Mouse (Mus musculus) midbrain, embryonic 15.5 days (tissue): ENCODE measurements around the gene Slc5a2. TPM values are rescaled to one million over a fixed set of nuclear protein-coding genes. Genes with fewer than 3 reads are reported as not detected.

Experiments
- ATAC-seq: fragments of 200-750 bp; cut with Nextera tagmentation; replicated peaks from 2 replicates; pipeline ENCODE4 v1.8.0; 2017; ENCODE audit warnings: moderate TSS enrichment
- H3K27ac ChIP-seq: fragments of 300-500 bp; sonication (generic); 2 replicates; pipeline ENCODE4 v1.5.1; 2015; ENCODE audit warnings: mild to moderate bottlenecking, inconsistent platforms
- H3K27me3 ChIP-seq: fragments of 300-500 bp; sonication (generic); replicated peaks from 2 replicates; pipeline ENCODE4 v1.6.1; 2015; ENCODE audit warnings: inconsistent platforms
- H3K36me3 ChIP-seq: fragments of 300-500 bp; sonication (generic); replicated peaks from 2 replicates; pipeline ENCODE4 v1.6.1; 2015; ENCODE audit warnings: inconsistent platforms
- H3K4me1 ChIP-seq: fragments of 300-500 bp; sonication (generic); 2 replicates; pipeline ENCODE4 v1.6.1; 2015; ENCODE audit warnings: inconsistent platforms
- H3K4me2 ChIP-seq: fragments of 300-500 bp; sonication (generic); 2 replicates; pipeline ENCODE4 v1.6.1; 2015; ENCODE audit warnings: inconsistent platforms, mild to moderate bottlenecking, moderate library complexity
- H3K4me3 ChIP-seq: fragments of 300-500 bp; sonication (generic); 2 replicates; pipeline ENCODE4 v1.5.1; 2015; ENCODE audit warnings: mild to moderate bottlenecking, inconsistent platforms
- H3K9ac ChIP-seq: fragments of 300-500 bp; sonication (generic); 2 replicates; pipeline ENCODE4 v1.6.1; 2015; ENCODE audit warnings: mild to moderate bottlenecking, inconsistent platforms
- H3K9me3 ChIP-seq: fragments of 300-500 bp; sonication (generic); 2 replicates; pipeline ENCODE4 v1.6.1; 2016; ENCODE audit warnings: inconsistent platforms
- WGBS: fragments of 180-500 bp; shearing (Covaris S2); methylation state at CpG from one replicate; pipeline ENCODE4 v1.1.7; 2015; ENCODE audit warnings: mixed read lengths; 5-methylcytosine and 5-hydroxymethylcytosine counted together
- polyA plus RNA-seq: library from polyadenylated mRNA; unstranded; fragments of >200 nt; fragmentation: Nextera tagmentation; extraction: Ambion mirVana; gene quantifications from 2 replicates; pipeline ENCODE4 v1.2.1, GENCODE M21; 2015

Gene Slc5a2
- polyA plus RNA-seq, 1 experiment from 2014 or later: 0.12 TPM

DNA sequence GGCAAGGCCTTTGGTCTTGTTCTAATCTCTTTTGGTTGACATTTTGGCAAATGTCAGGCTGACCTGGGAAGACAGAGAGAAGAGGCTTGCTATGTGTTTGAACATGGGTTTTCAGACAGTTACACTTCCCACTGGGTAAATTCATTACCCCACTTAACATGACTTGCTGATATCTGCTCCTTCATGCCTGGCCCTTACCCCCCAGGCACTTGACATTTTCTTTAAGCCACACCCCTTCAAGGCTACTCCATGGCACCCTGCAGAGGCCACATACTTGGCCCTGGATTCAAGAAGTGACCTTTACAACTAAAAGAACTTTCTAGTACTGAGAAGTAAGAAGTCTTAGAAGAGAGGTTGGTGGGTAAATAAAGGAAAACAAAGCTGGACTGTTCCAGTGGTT lies 42.4 kb downstream of the Slc5a2 start:
- no peaks in the 10 kb centered on the region for H3K36me3 ChIP-seq
- no peak overlapping the region for H3K4me3 ChIP-seq
- no peak overlapping the region for H3K9ac ChIP-seq
- no peaks in the 10 kb centered on the region for H3K4me1 ChIP-seq
- no peaks in the 10 kb centered on the region for H3K27me3 ChIP-seq
- H3K9me3 ChIP-seq: no peaks in the 10 kb centered on the region
- no peak overlapping the region for H3K27ac ChIP-seq
- H3K4me2 ChIP-seq: no peak overlapping the region
- ATAC-seq: no peak

- Histone ChIP-seq H3K27me3 (no peaks in the 10 kb centered on the region), H3K27ac (no peak overlapping the region), H3K36me3 (no peaks in the 10 kb centered on the region), H3K4me2 (no peak overlapping the region), H3K9ac (no peak overlapping the region), H3K4me3 (no peak overlapping the region), H3K9me3 (no peaks in the 10 kb centered on the region), H3K4me1 (no peaks in the 10 kb centered on the region)
- WGBS: 76% methylated on average over 3 of the region's 3 CpGs
- no peak for ATAC-seq
Observed at GRCm38 (mm10) chr7:128309216-128309615, 43.8 kb downstream of the Slc5a2 start.

GRCm38 (mm10) chr7:128309776-128310175 lies 44.3 kb downstream of the Slc5a2 start:
- H3K36me3 ChIP-seq: no peaks in the 10 kb centered on the region
- H3K9ac ChIP-seq: no peak overlapping the region
- no peak overlapping the region for H3K4me2 ChIP-seq
- 59% methylated on average over 1 of the region's 1 CpGs for WGBS
- H3K27ac ChIP-seq: no peak overlapping the region
- ATAC-seq: no peak
- H3K4me3 ChIP-seq: no peak overlapping the region
- no peaks in the 10 kb centered on the region for H3K4me1 ChIP-seq
- H3K27me3 ChIP-seq: no peaks in the 10 kb centered on the region
- no peaks in the 10 kb centered on the region for H3K9me3 ChIP-seq

- 79% methylated on average over 8 of the region's 8 CpGs for WGBS
- Histone ChIP-seq H3K4me2 (no peak overlapping the region), H3K27me3 (no peaks in the 10 kb centered on the region), H3K4me1 (no peaks in the 10 kb centered on the region), H3K9ac (no peak overlapping the region), H3K36me3 (no peaks in the 10 kb centered on the region), H3K9me3 (no peaks in the 10 kb centered on the region), H3K27ac (no peak overlapping the region), H3K4me3 (no peak overlapping the region)
- ATAC-seq: no peak
Observed at GRCm38 (mm10) chr7:128310229-128310688, 44.8 kb downstream of the Slc5a2 start.

DNA sequence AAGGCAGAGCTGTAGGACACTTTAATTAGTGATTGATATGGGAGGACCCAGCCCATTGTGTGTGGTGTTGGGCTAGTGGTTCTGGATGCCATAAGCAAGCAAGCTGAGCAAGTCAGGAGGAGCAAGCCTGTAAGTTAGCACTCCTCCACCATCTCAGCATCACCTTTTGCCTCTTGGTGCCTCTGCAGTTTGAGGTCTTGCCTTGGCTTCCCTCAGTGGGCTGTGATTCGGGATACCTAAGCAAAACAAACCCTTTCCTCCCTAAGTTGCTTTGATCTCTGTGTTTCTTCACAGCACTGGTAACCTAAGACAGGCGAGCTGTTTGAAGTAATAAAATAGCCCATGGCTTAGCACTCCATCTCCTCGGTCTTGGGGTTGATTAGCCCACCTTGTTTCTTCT lies 45.8 kb downstream of the Slc5a2 start:
- Histone ChIP-seq H3K4me1 (no peaks in the 10 kb centered on the region), H3K4me2 (no peak overlapping the region), H3K9ac (no peak overlapping the region), H3K27me3 (no peaks in the 10 kb centered on the region), H3K4me3 (no peak overlapping the region), H3K36me3 (no peaks in the 10 kb centered on the region), H3K27ac (no peak overlapping the region), H3K9me3 (no peaks in the 10 kb centered on the region)
- ATAC-seq: no peak
- 73% methylated on average over 3 of the region's 3 CpGs for WGBS

GRCm38 (mm10) chr7:128311811-128312210 lies 46.4 kb downstream of the Slc5a2 start:
- Histone ChIP-seq H3K27me3 (no peaks in the 10 kb centered on the region), H3K4me2 (no peak overlapping the region), H3K4me1 (no peaks in the 10 kb centered on the region), H3K9me3 (no peaks in the 10 kb centered on the region), H3K36me3 (no peaks in the 10 kb centered on the region), H3K27ac (no peak overlapping the region), H3K4me3 (no peak overlapping the region), H3K9ac (no peak overlapping the region)
- WGBS: 80% methylated on average over 8 of the region's 8 CpGs
- ATAC-seq: no peak

DNA sequence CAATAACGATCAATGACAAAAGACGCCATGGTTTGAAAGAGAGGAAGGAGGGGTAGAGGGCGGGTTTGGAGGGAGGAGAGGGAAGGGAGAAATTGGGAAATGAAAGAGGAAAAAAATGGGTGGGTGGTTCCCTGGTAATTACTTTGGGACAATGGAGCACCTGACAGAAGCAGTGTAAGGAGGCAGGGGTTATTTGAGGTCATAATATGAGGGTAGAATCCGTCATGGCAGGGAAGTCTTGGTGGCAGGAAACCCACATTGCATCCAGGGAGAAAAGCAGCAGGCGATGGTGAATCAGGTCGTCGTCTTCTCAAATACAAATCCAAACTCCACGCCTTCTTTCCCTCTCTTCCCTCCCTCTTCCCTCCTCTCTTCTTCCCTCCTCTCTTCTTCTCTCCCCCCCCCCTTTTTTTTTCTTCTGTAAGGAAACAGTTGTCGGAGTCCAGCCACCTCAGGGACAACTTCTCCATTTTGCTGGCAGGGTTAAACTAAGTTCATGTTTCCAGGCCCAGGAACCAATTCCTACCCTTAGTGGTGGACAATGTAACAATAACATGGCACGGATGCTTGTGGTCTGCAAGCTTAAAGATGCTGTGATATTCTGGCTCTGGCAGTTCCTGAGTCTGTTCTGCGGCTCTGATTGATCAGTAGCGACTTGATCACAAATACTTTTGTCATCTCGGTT lies 47.1 kb downstream of the Slc5a2 start:
- 83% methylated on average over 13 of the region's 13 CpGs for WGBS

DNA sequence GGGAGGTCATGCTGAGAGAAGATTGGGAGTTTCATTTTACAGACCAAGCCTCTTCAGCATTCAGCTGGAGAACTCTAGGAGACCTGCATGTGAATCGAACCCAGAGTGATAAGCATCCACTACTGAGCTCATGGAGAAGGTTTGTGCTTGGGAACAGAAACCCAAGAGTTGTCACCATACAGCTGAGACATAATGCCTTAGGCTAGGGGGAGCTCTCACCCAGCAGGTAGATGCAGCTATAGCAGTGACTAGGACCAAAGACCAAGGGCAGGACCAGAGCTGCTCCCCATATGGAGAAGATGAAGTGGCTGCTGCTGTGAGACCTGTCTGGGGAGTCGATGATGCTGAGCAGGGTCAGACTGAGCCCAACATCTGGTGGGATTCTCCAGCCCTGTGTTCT lies 48.1 kb downstream of the Slc5a2 start:
- H3K27me3 ChIP-seq: no peaks in the 10 kb centered on the region
- no peak overlapping the region for H3K4me2 ChIP-seq
- no peaks in the 10 kb centered on the region for H3K4me1 ChIP-seq
- H3K36me3 ChIP-seq: no peaks in the 10 kb centered on the region
- ATAC-seq: no peak
- H3K9me3 ChIP-seq: no peaks in the 10 kb centered on the region
- 83% methylated on average over 2 of the region's 2 CpGs for WGBS
- H3K4me3 ChIP-seq: no peak overlapping the region
- H3K27ac ChIP-seq: no peak overlapping the region
- no peak overlapping the region for H3K9ac ChIP-seq

More for the DNA sequence above, 47.1 kb downstream of the Slc5a2 start:
- H3K27ac ChIP-seq: no peak overlapping the region
- H3K27me3 ChIP-seq: no peaks in the 10 kb centered on the region
- no peaks in the 10 kb centered on the region for H3K4me1 ChIP-seq
- no peaks in the 10 kb centered on the region for H3K36me3 ChIP-seq
- no peak overlapping the region for H3K4me3 ChIP-seq
- H3K4me2 ChIP-seq: no peak overlapping the region
- H3K9me3 ChIP-seq: no peaks in the 10 kb centered on the region
- no peak overlapping the region for H3K9ac ChIP-seq
- no peak for ATAC-seq

- H3K36me3 ChIP-seq: no peaks in the 10 kb centered on the region
- no peak overlapping the region for H3K4me3 ChIP-seq
- ATAC-seq: no peak
- H3K27ac ChIP-seq: no peak overlapping the region
- no peaks in the 10 kb centered on the region for H3K27me3 ChIP-seq
- H3K4me2 ChIP-seq: no peak overlapping the region
- H3K9me3 ChIP-seq: no peaks in the 10 kb centered on the region
- no peak overlapping the region for H3K9ac ChIP-seq
- WGBS: 83% methylated on average over 7 of the region's 7 CpGs
- no peaks in the 10 kb centered on the region for H3K4me1 ChIP-seq
Observed at GRCm38 (mm10) chr7:128314491-128314890, 49.0 kb downstream of the Slc5a2 start.

GRCm38 (mm10) chr7:128317011-128317410 lies 51.6 kb downstream of the Slc5a2 start:
- Histone ChIP-seq H3K27ac (no peak overlapping the region), H3K36me3 (no peaks in the 10 kb centered on the region), H3K9ac (no peak overlapping the region), H3K9me3 (no peaks in the 10 kb centered on the region), H3K4me3 (no peak overlapping the region), H3K4me1 (no peaks in the 10 kb centered on the region), H3K27me3 (no peaks in the 10 kb centered on the region), H3K4me2 (no peak overlapping the region)
- no peak for ATAC-seq
- 50% methylated on average over 4 of the region's 4 CpGs for WGBS

- H3K27ac ChIP-seq: no peak overlapping the region
- no peak overlapping the region for H3K4me3 ChIP-seq
- no peak overlapping the region for H3K9ac ChIP-seq
- H3K4me1 ChIP-seq: no peaks in the 10 kb centered on the region
- WGBS: 91% methylated on average over 7 of the region's 7 CpGs
- H3K27me3 ChIP-seq: no peaks in the 10 kb centered on the region
- H3K36me3 ChIP-seq: no peaks in the 10 kb centered on the region
- ATAC-seq: no peak
- no peak overlapping the region for H3K4me2 ChIP-seq
- H3K9me3 ChIP-seq: no peaks in the 10 kb centered on the region
Observed at GRCm38 (mm10) chr7:128319140-128319539, 53.7 kb downstream of the Slc5a2 start.

DNA sequence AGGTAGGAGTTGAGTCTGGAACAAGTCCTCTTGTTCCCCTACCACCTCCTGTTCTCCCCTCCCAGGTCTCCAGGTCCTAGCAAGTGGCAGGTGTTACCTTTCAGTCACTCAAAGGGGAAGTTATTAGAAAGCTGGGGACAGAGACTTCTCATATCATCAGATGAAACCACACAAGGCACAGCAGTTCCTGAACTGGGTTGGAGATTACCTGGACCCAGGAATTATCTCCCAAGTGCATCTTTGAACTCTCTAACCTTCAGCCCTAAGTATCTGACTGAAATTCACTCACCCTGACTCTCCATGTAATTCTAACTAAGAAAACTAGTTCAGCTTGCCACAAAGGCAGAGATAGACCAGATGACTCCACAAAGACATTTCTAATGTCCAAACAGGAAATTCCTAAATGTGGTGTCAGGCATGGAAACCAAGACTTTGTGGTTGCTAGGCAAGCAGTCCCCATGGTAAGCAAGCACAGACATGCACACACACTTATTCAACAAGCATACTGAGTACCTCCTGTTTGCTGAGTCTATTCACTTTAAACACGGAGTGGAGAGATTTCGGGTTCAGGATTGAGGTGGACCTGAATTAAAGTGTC lies 54.9 kb downstream of the Slc5a2 start:
- H3K9ac ChIP-seq: no peak overlapping the region
- 79% methylated on average over 2 of the region's 2 CpGs for WGBS
- H3K9me3 ChIP-seq: no peaks in the 10 kb centered on the region
- ATAC-seq: no peak
- no peaks in the 10 kb centered on the region for H3K36me3 ChIP-seq
- no peaks in the 10 kb centered on the region for H3K4me1 ChIP-seq
- no peak overlapping the region for H3K27ac ChIP-seq
- no peak overlapping the region for H3K4me3 ChIP-seq
- no peaks in the 10 kb centered on the region for H3K27me3 ChIP-seq
- H3K4me2 ChIP-seq: no peak overlapping the region

GRCm38 (mm10) chr7:128321260-128321659 lies 55.8 kb downstream of the Slc5a2 start:
- H3K9ac ChIP-seq: no peak overlapping the region
- H3K4me2 ChIP-seq: no peak overlapping the region
- no peaks in the 10 kb centered on the region for H3K36me3 ChIP-seq
- no peaks in the 10 kb centered on the region for H3K4me1 ChIP-seq
- no peak overlapping the region for H3K4me3 ChIP-seq
- ATAC-seq: no peak
- H3K27ac ChIP-seq: no peak overlapping the region
- no peaks in the 10 kb centered on the region for H3K27me3 ChIP-seq
- H3K9me3 ChIP-seq: no peaks in the 10 kb centered on the region
- 76% methylated on average over 7 of the region's 7 CpGs for WGBS
